Mouse (Mus musculus) lung, adult 2 months (tissue): ENCODE measurements around the gene Stk10. TPM values are rescaled to one million over a fixed set of nuclear protein-coding genes. Genes with fewer than 3 reads are reported as not detected.

Source experiments
- DNase-seq: peaks from one replicate; pipeline ENCODE4 v3.0.0; 2022
- H3K4me1 ChIP-seq: fragments of 200-500 bp; 2 replicates; pipeline ENCODE4 v1.6.1; 2011; ENCODE audit warnings: low read length; ENCODE audit not compliant: control insufficient read depth, insufficient read depth
- H3K4me3 ChIP-seq: fragments of 200-500 bp; replicated peaks from 2 replicates; pipeline ENCODE3; 2011; ENCODE audit warnings: low read depth, mild to moderate bottlenecking, control low read depth, low read length; ENCODE audit errors: extremely low read depth
- CTCF ChIP-seq: fragments of 200-500 bp; IDR thresholded peaks from 2 replicates; pipeline ENCODE4 v1.5.1; 2011; ENCODE audit warnings: mild to moderate bottlenecking, low read length, control low read depth; ENCODE audit not compliant: insufficient read depth
- POLR2A ChIP-seq: fragments of 200-500 bp; IDR thresholded peaks from 2 replicates; pipeline ENCODE4 v1.6.1; 2011; ENCODE audit warnings: low read depth, mild to moderate bottlenecking, control low read depth, low read length, borderline replicate concordance; ENCODE audit errors: extremely low read depth
- WGBS: fragments of 180-500 bp; shearing (Covaris S2); methylation state at CpG from one replicate; pipeline ENCODE4 v1.1.7; 2018; 5-methylcytosine and 5-hydroxymethylcytosine counted together
- polyA plus RNA-seq: library from polyadenylated mRNA; depleted of rRNA; stranded (reverse); fragments of >200 nt; gene quantifications from 2 replicates; pipeline ENCODE4 v1.2.3, GENCODE M21; 2012

Stk10 gene
- polyA plus RNA-seq, 1 experiment = 22.8 TPM

DNA sequence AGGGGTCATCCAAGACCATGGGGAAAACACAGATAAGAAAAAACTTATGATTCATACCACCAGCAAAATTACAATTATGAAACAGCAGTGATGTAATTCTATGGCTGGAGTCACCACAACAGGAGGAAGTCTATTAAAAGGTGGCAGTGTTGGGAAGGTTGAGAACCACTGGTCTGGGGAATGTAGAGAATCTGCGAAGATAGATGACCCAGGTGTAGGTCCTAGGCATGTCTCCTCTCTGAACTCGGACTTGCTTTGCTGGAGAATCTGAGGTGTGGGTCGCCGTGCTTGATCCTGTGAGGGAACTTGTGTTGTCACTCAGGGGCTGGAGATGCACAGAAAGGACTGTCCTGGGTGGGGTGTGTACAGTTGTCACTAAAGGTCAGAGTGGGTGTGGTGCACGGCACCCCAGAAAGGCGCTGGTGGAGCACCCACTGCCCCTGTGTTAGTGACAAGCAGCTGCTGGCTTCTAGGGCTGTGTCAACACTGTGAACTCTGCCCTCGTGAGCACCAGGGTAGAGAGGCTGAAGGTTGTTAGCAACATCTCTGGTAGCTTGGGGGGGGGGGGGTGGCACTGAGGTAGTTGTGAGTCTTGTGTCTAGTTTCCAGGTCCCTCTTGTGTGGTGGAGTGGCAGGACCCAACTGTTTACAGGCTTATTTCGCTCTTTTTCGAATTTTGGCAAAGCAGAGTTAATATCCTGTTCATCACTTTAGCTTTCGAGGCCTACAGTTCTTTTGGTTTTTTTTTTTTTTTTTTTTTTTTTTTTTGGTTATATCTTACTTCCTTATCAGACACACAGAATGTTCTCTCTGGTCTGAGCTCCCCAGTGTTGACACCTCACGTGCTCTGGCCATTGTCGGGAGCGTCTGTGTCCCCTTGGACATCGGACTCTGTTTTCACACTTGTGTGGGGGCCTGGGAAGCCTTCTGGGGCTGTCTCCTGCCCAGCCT lies 21.3 kb downstream of the Stk10 start:
- TF ChIP-seq CTCF (no peak), POLR2A (no peak)
- Histone ChIP-seq H3K4me1 (peaks cover 19% of the 10 kb centered on the region), H3K4me3 (no peak overlapping the region)
- DNase-seq = no peak
- 67% methylated on average over 14 of the region's 14 CpGs for WGBS

DNA sequence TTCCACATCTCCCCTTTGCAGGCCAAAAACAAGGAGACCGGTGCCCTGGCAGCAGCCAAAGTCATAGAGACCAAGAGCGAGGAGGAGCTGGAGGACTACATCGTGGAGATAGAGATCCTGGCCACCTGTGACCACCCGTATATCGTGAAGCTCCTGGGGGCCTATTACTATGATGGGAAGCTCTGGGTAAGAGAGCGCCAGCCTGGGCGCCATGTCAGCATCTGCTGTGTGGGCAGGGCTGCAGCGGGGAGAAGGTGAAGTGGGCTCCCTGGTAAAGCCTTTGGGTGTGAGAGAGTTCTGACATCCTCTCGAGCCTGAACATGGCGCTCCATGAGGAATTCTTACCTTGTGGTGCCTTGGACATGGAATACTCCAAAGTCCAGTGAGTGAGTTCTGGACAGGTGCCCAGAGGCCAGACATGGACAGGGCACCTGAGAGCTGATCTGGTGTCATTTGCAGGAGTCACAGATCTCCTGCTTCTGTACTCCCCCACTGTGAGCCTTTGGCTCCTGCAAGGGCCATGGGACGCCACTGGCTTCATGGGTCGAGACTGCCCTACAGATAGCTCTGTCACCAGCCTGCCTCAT lies 22.1 kb downstream of the Stk10 start:
- DNase-seq = no peak
- H3K4me1 ChIP-seq = peaks cover 19% of the 10 kb centered on the region
- no peak overlapping the region for H3K4me3 ChIP-seq
- WGBS = 89% methylated on average over 12 of the region's 12 CpGs
- TF ChIP-seq CTCF = no peak
- TF ChIP-seq POLR2A = no peak

DNA sequence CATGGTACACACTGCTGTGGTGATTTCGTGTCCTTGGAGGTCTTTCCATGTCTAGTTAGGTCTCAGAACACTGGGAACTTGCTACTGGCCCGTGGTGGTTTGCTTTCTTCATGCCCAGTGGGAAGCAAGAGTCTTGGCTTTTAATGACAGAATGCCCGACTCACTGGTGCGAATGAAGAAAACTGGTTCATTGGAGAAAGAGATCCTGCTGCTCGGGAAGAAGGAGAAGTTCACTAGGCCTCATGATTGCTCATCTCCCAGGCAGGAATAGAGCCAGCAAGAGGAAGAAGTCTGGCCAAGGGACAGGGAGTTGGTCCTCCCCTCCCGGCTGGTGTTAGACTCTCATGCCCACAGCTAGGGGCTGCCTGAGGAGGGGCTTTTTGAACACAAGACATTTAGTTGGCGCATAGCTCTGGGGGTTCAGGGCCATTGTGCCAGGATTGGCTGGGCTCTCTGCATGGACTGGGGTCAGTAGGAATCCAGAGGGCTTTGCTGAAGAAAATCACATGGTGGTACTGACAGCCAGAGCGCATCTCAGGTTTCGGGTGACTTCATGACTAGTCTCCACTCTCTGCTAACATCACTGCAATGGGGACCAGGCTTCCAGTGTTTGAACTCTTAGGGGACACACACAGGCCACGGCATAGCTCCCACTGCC lies 23.4 kb downstream of the Stk10 start:
- no peak overlapping the region for H3K4me3 ChIP-seq
- 81% methylated on average over 10 of the region's 10 CpGs for WGBS
- peaks cover 20% of the 10 kb centered on the region for H3K4me1 ChIP-seq
- DNase-seq = no peak
- TF ChIP-seq CTCF (no peak), POLR2A (no peak)

DNA sequence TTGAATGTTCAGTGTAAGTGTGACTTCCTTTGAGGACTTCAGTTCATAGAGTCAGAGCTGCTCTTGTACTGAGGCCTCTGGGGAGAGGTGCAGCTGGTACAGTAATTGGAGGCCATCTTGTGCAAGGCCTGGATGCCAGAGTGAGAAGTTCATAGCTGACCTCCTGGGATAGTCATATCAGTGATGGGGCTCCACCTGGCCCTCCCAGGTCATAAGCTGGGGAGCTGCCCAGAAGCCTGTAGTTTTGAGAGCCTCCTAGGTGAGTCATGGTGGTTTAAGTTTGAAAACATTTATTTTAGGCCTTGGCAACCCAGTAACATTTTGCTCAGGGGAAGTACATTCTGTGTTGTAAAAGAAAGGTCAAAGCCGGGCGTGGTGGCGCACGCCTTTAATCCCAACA lies 24.9 kb downstream of the Stk10 start:
- 87% methylated on average over 4 of the region's 4 CpGs for WGBS
- DNase-seq = no peak
- no peak for TF ChIP-seq CTCF
- no peak for TF ChIP-seq POLR2A
- no peak overlapping the region for H3K4me3 ChIP-seq
- peaks cover 15% of the 10 kb centered on the region for H3K4me1 ChIP-seq

DNA sequence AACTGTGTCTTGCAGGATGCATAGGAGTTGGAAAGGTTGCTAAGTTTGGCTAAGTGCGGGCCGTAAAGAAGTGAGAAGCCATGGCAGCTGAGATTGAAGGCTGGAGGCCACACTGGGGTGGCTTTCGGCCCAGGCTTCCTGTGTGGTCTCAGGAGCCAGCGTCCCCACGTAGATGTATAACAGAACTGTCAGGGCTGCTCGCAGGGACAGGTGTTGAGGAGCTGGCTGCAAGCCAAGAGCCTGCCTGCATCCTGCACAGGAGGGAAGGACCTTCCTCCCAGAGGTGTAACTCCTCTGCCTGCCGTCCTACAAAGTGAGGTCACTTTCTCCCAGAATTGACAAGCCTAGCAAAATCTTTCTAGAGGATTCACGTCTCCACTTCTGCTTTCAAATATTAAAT lies 25.6 kb downstream of the Stk10 start:
- no peak overlapping the region for H3K4me3 ChIP-seq
- WGBS = 38% methylated on average over 8 of the region's 8 CpGs
- no peak for DNase-seq
- peaks cover 10% of the 10 kb centered on the region for H3K4me1 ChIP-seq
- TF ChIP-seq POLR2A (no peak), CTCF (no peak)

DNA sequence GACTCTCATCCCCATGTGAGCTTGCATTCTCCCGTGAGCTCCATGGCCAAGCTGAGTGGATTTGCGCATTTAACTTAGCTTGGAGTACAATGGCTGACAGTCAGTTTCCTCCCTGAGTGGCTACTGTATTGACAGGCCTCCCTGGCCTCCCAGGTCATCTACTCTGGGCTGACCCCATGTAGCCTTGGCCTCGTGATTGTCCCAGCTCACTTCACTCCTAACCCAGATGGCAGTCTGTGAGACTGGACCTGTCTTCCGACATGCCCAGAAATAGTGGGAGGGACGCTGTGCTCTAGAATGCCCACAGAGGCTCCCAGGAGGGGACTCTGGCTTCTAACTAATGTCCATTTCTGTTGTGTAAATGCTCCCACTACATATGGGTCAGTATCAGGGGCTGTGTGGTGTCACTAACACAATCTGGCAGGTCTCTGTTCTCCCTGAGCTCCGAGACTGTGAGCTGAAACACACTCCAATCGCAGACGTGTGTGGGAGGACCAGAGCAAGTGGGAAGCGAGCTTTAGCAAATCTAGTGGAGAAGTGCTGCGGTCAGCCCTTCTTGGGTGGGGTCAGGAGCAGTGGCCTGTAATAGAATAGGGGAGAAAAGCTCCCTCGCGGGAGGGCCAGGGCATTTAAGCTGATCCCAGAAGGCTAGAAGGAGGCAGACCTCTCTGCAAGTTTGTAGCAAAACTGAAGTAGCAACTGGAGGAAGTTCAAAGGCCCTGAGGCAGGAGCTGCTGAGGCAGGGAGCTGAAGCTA lies 27.1 kb downstream of the Stk10 start:
- H3K4me1 ChIP-seq = peaks cover 12% of the 10 kb centered on the region

DNA sequence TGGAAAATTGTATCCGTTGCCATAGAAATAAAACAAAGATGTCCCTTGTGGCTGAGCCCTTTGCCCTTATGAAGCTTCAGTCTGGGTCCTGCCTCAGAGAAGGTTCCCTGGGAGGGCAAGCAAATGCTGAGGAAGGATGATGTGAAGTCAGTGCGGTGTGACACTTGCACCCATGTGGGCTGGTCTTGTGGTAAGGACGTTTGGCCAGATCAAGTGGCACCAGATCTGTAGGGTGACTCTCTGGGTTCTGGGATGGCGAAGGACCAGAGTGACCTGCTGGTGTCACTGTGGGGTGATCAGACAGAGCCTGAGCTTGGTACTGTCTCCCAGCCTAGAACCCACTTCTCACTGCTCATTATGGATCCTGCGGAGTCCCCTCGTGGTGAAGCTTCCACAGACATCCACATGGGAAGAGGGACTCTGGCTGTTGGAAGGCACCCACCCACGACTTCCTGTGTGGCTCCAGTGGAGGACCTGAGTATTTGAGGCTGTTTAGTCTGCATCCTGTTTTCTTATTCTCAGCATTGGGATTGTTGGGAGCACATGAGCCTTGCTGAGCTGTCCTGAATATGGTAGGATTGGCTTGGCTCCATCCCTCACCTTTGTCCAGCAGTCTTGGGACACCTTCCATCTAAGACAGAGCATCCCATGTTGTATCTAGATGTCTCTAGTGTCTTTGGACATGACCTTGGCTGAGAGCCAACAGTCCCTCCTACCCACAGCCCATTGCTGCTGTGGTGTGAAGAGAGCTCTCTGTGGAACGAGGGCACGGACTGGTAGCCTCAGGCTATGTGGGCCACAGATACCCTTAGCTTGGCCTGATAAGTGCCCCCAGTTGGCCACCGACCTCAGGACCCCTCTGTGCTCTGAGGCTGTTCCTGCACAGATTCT lies 28.6 kb downstream of the Stk10 start:
- peaks cover 15% of the 10 kb centered on the region for H3K4me1 ChIP-seq
- WGBS = 55% methylated on average over 10 of the region's 10 CpGs
- no peak for DNase-seq
- no peak overlapping the region for H3K4me3 ChIP-seq
- peak; percentile 13; the same call in 1 of the 2 replicates for TF ChIP-seq CTCF
- TF ChIP-seq POLR2A = no peak

More for the DNA sequence above, 27.1 kb downstream of the Stk10 start:
- TF ChIP-seq CTCF (no peak), POLR2A (no peak)
- no peak overlapping the region for H3K4me3 ChIP-seq
- WGBS = 83% methylated on average over 12 of the region's 12 CpGs
- DNase-seq = no peak

DNA sequence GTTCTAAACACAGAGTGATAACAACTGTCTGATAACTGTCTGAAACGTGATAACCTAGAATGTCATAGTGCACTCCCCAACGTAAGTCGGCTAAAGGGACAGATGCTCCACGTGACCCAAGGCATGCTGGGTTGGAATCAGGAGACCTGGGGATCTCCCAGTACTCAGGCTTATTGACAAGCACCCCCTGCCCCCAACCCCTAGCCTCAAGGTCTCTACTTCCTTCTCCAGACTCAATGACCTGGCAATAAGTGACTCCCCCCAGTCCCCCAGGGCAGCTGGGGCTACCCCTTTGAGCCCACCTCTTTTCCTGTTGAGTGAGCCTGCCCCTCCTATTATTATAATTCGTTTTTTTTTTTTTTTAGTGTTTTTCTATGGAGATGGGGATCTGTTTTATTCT lies 29.6 kb downstream of the Stk10 start:
- TF ChIP-seq CTCF = no peak
- TF ChIP-seq POLR2A = no peak
- no peak overlapping the region for H3K4me3 ChIP-seq
- H3K4me1 ChIP-seq = peaks cover 15% of the 10 kb centered on the region
- 74% methylated on average over 5 of the region's 5 CpGs for WGBS
- no peak for DNase-seq

DNA sequence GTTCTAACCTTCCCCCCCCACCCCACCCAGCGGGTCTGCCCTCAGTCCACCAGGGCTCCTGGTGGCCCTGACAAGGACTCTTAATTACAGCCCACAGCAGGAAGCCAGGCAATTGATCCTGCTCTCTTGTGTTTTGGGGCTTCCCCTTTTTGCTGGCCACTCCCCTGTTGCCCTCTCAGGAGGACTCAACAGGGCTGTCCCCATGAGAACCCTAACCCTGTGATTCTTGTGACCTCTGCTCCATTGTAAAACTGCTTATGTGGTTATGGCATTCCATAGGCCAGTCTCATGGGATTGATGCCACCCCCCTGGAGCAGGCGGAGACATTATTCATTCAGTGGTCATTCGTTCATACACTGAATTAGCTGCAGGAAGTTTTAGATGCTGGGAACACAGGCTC lies 30.6 kb downstream of the Stk10 start:
- DNase-seq = no peak
- no peak overlapping the region for H3K4me3 ChIP-seq
- peaks cover 15% of the 10 kb centered on the region for H3K4me1 ChIP-seq
- 65% methylated on average over 3 of the region's 3 CpGs for WGBS
- TF ChIP-seq POLR2A (no peak), CTCF (no peak)
